Mouse (Mus musculus) liver, postnatal 0 days (tissue): ENCODE data around the gene B4galnt2. TPM values are rescaled to one million over a fixed set of nuclear protein-coding genes. Genes with fewer than 3 reads are reported as not detected.

ENCODE experiments used
- ATAC-seq: fragments of 200-750 bp; cut with Nextera tagmentation; 2 replicates; pipeline ENCODE4 v1.8.0; 2017; ENCODE audit warnings: mild to moderate bottlenecking, moderate library complexity
- DNase-seq: peaks from one replicate; pipeline ENCODE4 v3.0.0-alpha.2; 2016
- H3K27ac ChIP-seq: fragments of 300-500 bp; sonication (generic); 2 replicates; pipeline ENCODE4 v1.5.1; 2014; ENCODE audit warnings: antibody characterized with exemption, moderate library complexity, mild to moderate bottlenecking, low read depth
- H3K27me3 ChIP-seq: fragments of 300-500 bp; sonication (generic); 2 replicates; pipeline ENCODE4 v1.6.1; 2014; ENCODE audit warnings: low read length, control low read depth, mixed read lengths; ENCODE audit not compliant: insufficient read depth
- H3K36me3 ChIP-seq: fragments of 300-500 bp; sonication (generic); replicated peaks from 2 replicates; pipeline ENCODE4 v1.6.1; 2014; ENCODE audit warnings: mild to moderate bottlenecking, control low read depth, low read length, moderate library complexity, mixed read lengths; ENCODE audit not compliant: insufficient read depth
- H3K4me1 ChIP-seq: fragments of 300-500 bp; sonication (generic); 2 replicates; pipeline ENCODE4 v1.6.1; 2014; ENCODE audit warnings: antibody characterized with exemption, mild to moderate bottlenecking, control low read depth; ENCODE audit not compliant: insufficient read depth
- H3K4me2 ChIP-seq: fragments of 300-500 bp; sonication (generic); 2 replicates; pipeline ENCODE4 v1.6.1; 2014; ENCODE audit warnings: low read depth, mild to moderate bottlenecking, low read length, moderate library complexity, mixed read lengths
- H3K4me3 ChIP-seq: fragments of 300-500 bp; sonication (generic); 2 replicates; pipeline ENCODE4 v1.5.1; 2014; ENCODE audit warnings: low read depth, low read length
- H3K9ac ChIP-seq: fragments of 300-500 bp; sonication (generic); replicated peaks from 2 replicates; pipeline ENCODE4 v1.6.1; 2014; ENCODE audit warnings: mild to moderate bottlenecking, moderate library complexity
- H3K9me3 ChIP-seq: fragments of 300-500 bp; sonication (generic); 2 replicates; pipeline ENCODE4 v1.6.1; 2016; ENCODE audit warnings: mild to moderate bottlenecking, control low read depth, low read length, mixed read lengths
- CTCF ChIP-seq: sonication (generic); IDR thresholded peaks from 2 replicates; pipeline ENCODE4 v1.5.1; 2016; ENCODE audit warnings: antibody characterized with exemption, low read depth
- EP300 ChIP-seq: IDR thresholded peaks from 2 replicates; pipeline ENCODE4 v1.6.1; 2016; ENCODE audit warnings: antibody characterized with exemption, low read depth, mild to moderate bottlenecking
- WGBS: fragments of 180-500 bp; shearing (Covaris S2); extraction: QIAGEN DNeasy Blood & Tissue Kit; methylation state at CpG from one replicate; pipeline ENCODE4 v1.1.7; 2014; ENCODE audit not compliant: insufficient replicate concordance; 5-methylcytosine and 5-hydroxymethylcytosine counted together
- polyA plus RNA-seq: library from polyadenylated mRNA; unstranded; fragments of >200 nt; fragmentation: Nextera tagmentation; extraction: Ambion mirVana; gene quantifications from 2 replicates; pipeline ENCODE4 v1.2.1, GENCODE M21; 2015

The B4galnt2 gene
- polyA plus RNA-seq, 1 experiment from 2014 or later, result 0.18 TPM

DNA sequence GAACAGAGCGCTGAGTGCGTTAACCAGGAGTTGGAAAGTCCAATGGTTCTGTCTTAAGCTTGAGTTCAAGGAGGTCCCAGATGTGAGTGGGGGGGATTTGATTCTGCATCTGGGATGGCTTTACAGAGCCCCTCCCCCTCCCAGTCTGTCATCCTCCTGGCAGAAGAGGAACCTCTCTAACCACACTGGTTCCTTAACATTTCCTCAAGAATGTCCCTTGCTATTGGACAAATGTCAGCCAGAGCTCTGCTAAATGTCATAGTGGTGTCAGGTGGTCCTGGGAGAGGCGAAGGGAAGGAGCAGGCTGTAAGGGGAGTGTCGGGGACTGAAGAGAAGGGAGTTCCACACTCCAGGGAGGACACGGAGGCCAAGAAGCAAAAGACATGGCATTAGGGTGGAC lies 71.7 kb downstream of the B4galnt2 start:
- ATAC-seq, result peak; percentile 36; the same call in 1 of the 2 replicates
- 37% methylated on average over 5 of the region's 5 CpGs for WGBS

DNA sequence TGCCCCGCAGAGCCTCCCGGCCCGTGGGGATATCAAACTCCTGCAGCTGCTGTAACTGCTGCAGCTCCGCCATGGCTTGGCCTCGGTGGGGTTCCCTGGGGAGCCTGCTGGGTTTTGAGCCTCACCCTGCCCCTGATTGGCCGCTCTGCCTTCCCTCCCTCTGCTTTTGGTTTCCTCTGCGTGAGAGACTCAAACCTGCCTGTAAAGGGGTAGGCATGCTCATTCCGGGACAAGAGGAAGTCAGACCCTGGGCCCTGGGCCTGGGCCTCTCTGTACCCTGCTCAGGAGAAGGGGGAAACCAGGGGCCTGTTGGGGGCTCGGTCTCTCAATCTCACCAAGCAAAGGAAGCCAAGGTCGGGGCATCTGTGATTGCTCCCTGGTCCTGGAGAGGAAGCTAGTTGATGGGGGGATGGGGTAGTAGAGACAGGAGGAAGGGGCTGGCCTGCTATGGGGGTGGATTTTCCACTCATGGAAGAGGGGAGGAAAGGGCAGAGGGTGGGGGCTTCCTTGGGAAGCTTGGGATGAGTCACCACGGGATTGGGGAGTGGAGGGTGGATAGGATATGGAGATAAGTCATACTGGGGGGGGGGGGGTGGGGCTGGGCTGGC lies 72.5 kb downstream of the B4galnt2 start, which contains the start of gene Abi3:
Gene Abi3, minus strand, starts transcription at position 403 of the 608 bp plus-strand sequence.
- H3K27me3 ChIP-seq, result no peaks in the 10 kb centered on the region
- 2% methylated on average over 11 of the region's 11 CpGs for WGBS

More for the DNA sequence above, 71.7 kb downstream of the B4galnt2 start:
- H3K27me3 ChIP-seq, result no peaks in the 10 kb centered on the region
- peak overlapping the region; percentile 17 for H3K4me3 ChIP-seq
- peak; percentile 19 for DNase-seq
- H3K4me2 ChIP-seq, result peak overlapping the region; percentile 58
- H3K4me1 ChIP-seq, result peaks cover 32% of the 10 kb centered on the region
- TF ChIP-seq EP300, result no peak
- no peak for TF ChIP-seq CTCF
- H3K27ac ChIP-seq, result peak overlapping the region; percentile 86
- H3K9ac ChIP-seq, result peak overlapping the region; percentile 18; the same call in 1 of the 2 replicates
- H3K9me3 ChIP-seq, result no peaks in the 10 kb centered on the region
- no peaks in the 10 kb centered on the region for H3K36me3 ChIP-seq

DNA sequence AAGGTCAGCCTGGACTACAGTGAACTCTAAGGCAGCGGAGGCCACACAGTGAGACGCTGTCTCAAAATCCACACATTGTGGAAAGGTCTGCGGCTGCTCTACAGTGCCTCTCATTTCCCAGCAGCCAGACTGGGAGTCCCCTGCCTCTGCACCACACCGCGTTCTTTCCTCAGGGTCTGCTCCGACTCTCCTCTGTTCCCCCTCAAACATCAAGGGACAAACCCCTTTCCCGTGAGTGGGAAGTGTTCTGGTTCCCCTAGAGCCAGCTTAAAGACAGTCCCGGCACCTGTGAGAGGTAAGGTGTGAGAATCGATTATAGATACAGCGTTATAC lies 73.2 kb downstream of the B4galnt2 start:
- 32% methylated on average over 10 of the region's 10 CpGs for WGBS
- Histone ChIP-seq H3K27ac (peak overlapping the region; percentile 86), H3K4me2 (peak overlapping the region; percentile 58), H3K9me3 (no peaks in the 10 kb centered on the region), H3K4me3 (peak overlapping the region; percentile 48), H3K36me3 (no peaks in the 10 kb centered on the region), H3K27me3 (no peaks in the 10 kb centered on the region), H3K4me1 (peaks cover 42% of the 10 kb centered on the region), H3K9ac (peak overlapping the region; percentile 55)
- no peak for ATAC-seq
- TF ChIP-seq EP300, result no peak
- TF ChIP-seq CTCF, result no peak
- no peak for DNase-seq

More for the DNA sequence above, 72.5 kb downstream of the B4galnt2 start, which contains the start of gene Abi3:
- Histone ChIP-seq H3K4me3 (peak within 1 kb of the TSS; percentile 48), H3K9me3 (no peaks in the 10 kb centered on the region), H3K4me1 (peaks cover 35% of the 10 kb centered on the region), H3K36me3 (no peaks in the 10 kb centered on the region), H3K4me2 (peak within 1 kb of the TSS; percentile 58), H3K27ac (peak within 1 kb of the TSS; percentile 86), H3K9ac (peak within 1 kb of the TSS; percentile 55)
- DNase-seq (peak; percentile 76), ATAC-seq (peak; percentile 73)
- 0 out of 2 replicates have a peak, but pooled peaks have one; percentile 51 for TF ChIP-seq EP300
- TF ChIP-seq CTCF, result no peak

DNA sequence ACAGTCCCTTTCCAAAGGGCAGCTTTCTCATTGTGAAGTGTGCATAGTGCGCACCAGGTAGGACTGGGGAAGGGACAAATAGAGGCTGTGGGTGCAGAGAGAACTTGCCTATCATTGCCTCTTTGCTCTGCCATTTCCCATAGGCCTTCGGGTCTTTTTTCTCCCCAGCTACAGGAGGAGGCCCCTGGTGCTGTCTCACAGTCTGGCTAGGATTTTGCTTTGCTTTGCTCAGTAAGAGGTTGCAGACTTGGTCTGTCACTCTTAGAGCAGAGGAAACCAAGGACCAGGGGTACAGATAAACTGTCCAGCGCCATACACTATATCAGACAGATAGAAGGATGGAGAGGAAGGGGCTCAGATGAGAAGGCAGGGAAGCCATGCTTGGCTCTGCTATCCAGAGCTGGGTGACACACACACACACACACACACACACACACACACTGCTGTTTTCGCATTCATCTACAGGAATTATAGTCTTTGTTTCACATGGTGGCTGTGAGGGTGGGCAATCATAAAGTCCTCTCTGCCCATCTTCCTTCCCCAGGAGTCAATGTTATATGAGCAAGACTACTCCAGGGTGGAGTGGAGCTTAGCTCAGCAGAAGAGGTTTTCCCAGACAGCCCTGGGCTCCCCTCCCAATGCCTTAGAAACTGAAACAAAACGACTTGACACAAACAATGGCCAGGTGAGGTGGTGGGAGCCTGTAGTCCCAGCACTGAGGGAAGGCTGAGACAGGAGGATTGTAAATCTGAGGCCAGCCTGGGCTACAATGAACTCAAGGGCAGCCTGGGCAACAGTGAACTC lies 73.8 kb downstream of the B4galnt2 start:
- Histone ChIP-seq H3K27me3 (no peaks in the 10 kb centered on the region), H3K27ac (peak overlapping the region; percentile 86; the same call in 1 of the 2 replicates)
- 55% methylated on average over 5 of the region's 5 CpGs for WGBS

DNA sequence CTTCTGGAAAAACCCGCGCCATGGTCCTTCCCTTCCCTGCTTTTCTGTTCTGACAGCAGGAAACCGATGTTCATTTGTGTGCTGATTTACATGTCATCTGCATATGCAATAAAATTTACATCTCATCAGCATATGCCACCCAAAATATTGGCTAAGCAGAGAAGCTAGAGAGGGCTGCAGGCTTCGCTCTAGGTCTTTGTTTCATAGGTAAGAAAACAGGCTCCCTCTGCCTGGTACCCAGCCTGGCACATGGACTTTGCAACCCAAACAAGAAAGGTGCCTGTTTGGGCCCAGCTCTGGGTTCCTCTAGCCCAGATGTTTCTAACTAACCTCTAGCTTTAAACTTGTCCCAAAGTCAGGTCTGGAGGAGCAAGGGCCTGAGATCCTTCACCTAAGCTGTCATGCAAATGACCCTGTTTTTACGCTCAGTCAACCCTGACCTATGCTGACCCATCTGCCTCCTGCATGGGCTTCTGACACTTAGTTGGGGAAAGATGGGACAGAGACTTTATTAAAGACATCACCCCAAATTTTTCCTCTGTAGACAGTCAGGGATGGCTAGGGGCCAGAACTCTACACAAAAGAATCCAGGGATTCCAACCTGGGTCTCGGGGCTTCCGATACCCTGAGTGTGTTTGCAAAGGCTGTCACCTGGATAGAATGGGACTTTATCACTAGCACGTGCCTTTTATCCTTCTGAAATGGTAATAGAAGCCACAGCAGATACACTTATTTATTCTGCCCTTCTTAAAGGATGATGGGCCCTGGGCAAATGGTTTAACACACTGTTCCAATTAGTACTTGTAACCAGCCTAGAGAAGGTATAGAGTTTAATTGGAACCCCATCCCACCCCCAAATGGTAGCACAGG lies 75.5 kb downstream of the B4galnt2 start:
- ATAC-seq (no peak), DNase-seq (no peak)
- no peak overlapping the region for H3K9ac ChIP-seq
- H3K27ac ChIP-seq, result peak overlapping the region; percentile 25
- TF ChIP-seq CTCF, result no peak
- no peak for TF ChIP-seq EP300
- no peaks in the 10 kb centered on the region for H3K9me3 ChIP-seq
- no peak overlapping the region for H3K4me3 ChIP-seq
- WGBS, result 63% methylated on average over 8 of the region's 8 CpGs
- peak overlapping the region; percentile 14; the same call in 1 of the 2 replicates for H3K4me2 ChIP-seq
- no peaks in the 10 kb centered on the region for H3K27me3 ChIP-seq
- H3K36me3 ChIP-seq, result no peaks in the 10 kb centered on the region
- peaks cover 54% of the 10 kb centered on the region for H3K4me1 ChIP-seq

More for the DNA sequence above, 73.8 kb downstream of the B4galnt2 start:
- Histone ChIP-seq H3K4me3 (peak overlapping the region; percentile 48), H3K9ac (peak overlapping the region; percentile 55; the same call in 1 of the 2 replicates), H3K4me1 (peaks cover 48% of the 10 kb centered on the region), H3K4me2 (peak overlapping the region; percentile 58), H3K36me3 (no peaks in the 10 kb centered on the region), H3K9me3 (no peaks in the 10 kb centered on the region)
- DNase-seq, result no peak
- TF ChIP-seq EP300 (no peak), CTCF (no peak)
- no peak for ATAC-seq
